Comparison of ENCODE assay signal across 9 mouse cellular contexts in the genomic region with DNA sequence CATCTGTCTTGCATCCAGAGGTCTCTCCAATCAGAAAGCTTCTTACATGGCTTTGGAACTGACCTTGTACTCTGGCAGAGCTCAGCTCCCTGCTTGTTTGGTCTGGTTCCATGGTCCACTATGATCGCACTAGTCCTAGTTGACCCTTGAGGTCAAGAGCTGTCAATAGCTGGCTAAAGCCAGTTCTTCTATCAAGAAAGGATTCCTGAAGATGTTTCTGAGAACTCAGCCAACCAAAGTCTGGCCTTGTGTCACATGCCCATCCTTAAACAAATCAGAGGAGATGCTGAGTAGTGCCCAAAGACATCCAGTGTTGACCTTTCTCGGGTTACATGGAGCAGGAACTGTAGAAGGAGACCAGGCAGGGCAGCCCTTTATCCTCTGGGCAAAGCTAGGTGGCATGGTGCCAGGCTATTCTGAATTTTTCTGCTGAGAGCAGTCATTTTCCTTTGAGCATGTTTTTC.
DNase-seq lines count a peak whose midpoint lies in the region; ATAC-seq lines count a peak whose summit lies in the region.
"Had no signal": no experiment of that assay in that cellular context is flagged by ENCODE, and none has a peak within 500 bp of the region (broad histone marks: within the 10 kb centered on the region; RNA-seq: fewer than 3 reads in every experiment).

No protein-coding gene starts in this region.

- ATAC-seq in lung, embryonic 15.5 days (ENCODE audit: borderline replicate concordance, extremely low read depth, low FRiP score, low TSS enrichment) = peak; percentile 64; the same call in 1 of the 2 replicates

- H3K27me3 ChIP-seq in heart, embryonic 10.5 days (ENCODE audit: insufficient read depth, poor library complexity, severe bottlenecking) = no peaks in the 10 kb centered on the region
- no peaks in the 10 kb centered on the region for H3K27me3 ChIP-seq in lung, embryonic 15.5 days
- H3K27me3 ChIP-seq: neural tube, embryonic 13.5 days had no signal

- H3K9me3 ChIP-seq in heart, embryonic 10.5 days = no peaks in the 10 kb centered on the region
- H3K9me3 ChIP-seq in lung, embryonic 15.5 days = no peaks in the 10 kb centered on the region
- H3K9me3 ChIP-seq: neural tube, embryonic 13.5 days had no signal

- DNase-seq in heart, postnatal 4 days = peak; percentile 44
- no peak for DNase-seq in heart, embryonic 10.5 days (ENCODE audit: low spot score)
- DNase-seq in adrenal gland, adult 2 months = peak; percentile 57
- peak; percentile 26 to 30 for DNase-seq in gastrocnemius, adult 8-10 months (ENCODE audit: low spot score in 2 of 2)
- no peak for DNase-seq in layer of hippocampus, adult 8-10 months (ENCODE audit: low spot score in 2 of 2)
- DNase-seq in layer of hippocampus, postnatal 25 days (ENCODE audit: extremely low spot score in 1 of 2, low spot score in 1 of 2) = no peak
- DNase-seq in layer of hippocampus, adult 9-11 months = no peak

- H3K9ac ChIP-seq in lung, embryonic 15.5 days = no peak overlapping the region
- H3K9ac ChIP-seq: neural tube, embryonic 13.5 days had no signal

- H3K4me3 ChIP-seq in heart, embryonic 10.5 days = no peak overlapping the region
- no peak overlapping the region for H3K4me3 ChIP-seq in lung, embryonic 15.5 days
- H3K4me3 ChIP-seq: neural tube, embryonic 13.5 days had no signal

- WGBS in heart, embryonic 10.5 days = 62% methylated on average over 2 of the region's 2 CpGs
- 43% methylated on average over 2 of the region's 2 CpGs for WGBS in lung, embryonic 15.5 days

- peaks cover 27% of the 10 kb centered on the region for H3K4me1 ChIP-seq in heart, embryonic 10.5 days
- H3K4me1 ChIP-seq in lung, embryonic 15.5 days = peaks cover 25% of the 10 kb centered on the region
- H3K4me1 ChIP-seq: neural tube, embryonic 13.5 days had no signal

- H3K4me2 ChIP-seq in lung, embryonic 15.5 days = no peak overlapping the region
- H3K4me2 ChIP-seq: neural tube, embryonic 13.5 days had no signal

- no peaks in the 10 kb centered on the region for H3K36me3 ChIP-seq in heart, embryonic 10.5 days
- H3K36me3 ChIP-seq in lung, embryonic 15.5 days = no peaks in the 10 kb centered on the region
- H3K36me3 ChIP-seq: neural tube, embryonic 13.5 days had no signal

- no peak overlapping the region; the same call in 1 of the 2 replicates for H3K27ac ChIP-seq in heart, embryonic 10.5 days
- H3K27ac ChIP-seq in lung, embryonic 15.5 days = no peak overlapping the region
- H3K27ac ChIP-seq: neural tube, embryonic 13.5 days had no signal

Comparison
In these comparisons a context has a peak if more than half of its experiments do, and no peak if none do; other contexts are left out.
1. DNase-seq: peak in heart, postnatal 4 days (single experiment), adrenal gland, adult 2 months (single experiment) and gastrocnemius, adult 8-10 months (2 of 2); none in heart, embryonic 10.5 days (single experiment), layer of hippocampus, adult 8-10 months (0 of 2), layer of hippocampus, postnatal 25 days (0 of 2) and layer of hippocampus, adult 9-11 months (single experiment).